Mouse (Mus musculus): ENCODE results near the gene Smg6.

Smg6 gene

GRCm38 (mm10) chr11:75102763-75103339 lies 177.2 kb downstream of the Smg6 start:
- peak; percentile 16 for DNase-seq (ENCODE audit: low read depth, low spot score)

GRCm38 (mm10) chr11:75106614-75107013 lies 181.0 kb downstream of the Smg6 start:
- no peak for DNase-seq (ENCODE audit: low read depth, low spot score)

GRCm38 (mm10) chr11:75108909-75109308 lies 183.3 kb downstream of the Smg6 start:
- DNase-seq (ENCODE audit: low read depth, low spot score), result no peak

- DNase-seq (ENCODE audit: low read depth, low spot score), result no peak
Observed at GRCm38 (mm10) chr11:75116379-75116778, 190.8 kb downstream of the Smg6 start.

DNA sequence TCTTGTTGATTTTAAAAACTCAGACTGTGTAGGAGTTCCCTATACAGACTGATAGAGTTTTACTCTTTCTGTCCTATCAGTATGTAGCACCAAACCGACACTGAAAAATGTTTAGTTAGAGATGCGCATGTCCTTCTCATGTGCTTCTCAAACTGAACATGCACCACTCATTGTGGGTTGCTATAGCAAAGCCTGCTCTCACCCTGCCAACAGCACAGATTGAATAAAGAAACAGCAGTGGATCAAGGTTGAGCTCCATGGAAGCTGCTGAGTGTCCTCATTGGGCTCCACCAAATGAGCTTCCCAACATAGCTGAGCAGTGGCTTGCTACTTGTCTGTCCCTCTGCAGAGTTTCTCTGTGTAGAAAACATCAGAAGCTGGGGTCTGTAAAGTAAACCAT lies 192.5 kb downstream of the Smg6 start:
- DNase-seq (ENCODE audit: low read depth, low spot score), result no peak

GRCm38 (mm10) chr11:75119298-75119697 lies 193.7 kb downstream of the Smg6 start:
- DNase-seq (ENCODE audit: low read depth, low spot score), result no peak

DNA sequence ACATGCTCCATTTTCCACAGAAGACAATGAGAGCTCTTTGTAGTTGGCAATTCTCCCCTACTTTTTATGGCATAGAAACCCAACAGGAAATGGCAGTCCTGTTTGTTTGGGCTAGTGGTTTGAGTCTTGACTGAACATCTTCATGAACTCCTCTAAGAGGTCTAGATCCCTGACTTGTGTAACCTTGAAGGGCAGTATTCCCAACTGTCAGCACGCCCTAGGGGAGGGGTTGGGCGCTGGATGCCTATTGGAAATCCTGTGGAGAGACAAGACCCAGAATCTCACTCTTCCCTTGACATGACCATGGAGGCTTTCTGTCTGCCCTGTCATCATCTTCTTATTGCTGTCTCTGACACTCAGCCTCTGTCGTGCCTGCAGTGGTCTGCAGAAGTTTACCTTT lies 194.2 kb downstream of the Smg6 start:
- DNase-seq (ENCODE audit: low read depth, low spot score), result peak; percentile 23

DNA sequence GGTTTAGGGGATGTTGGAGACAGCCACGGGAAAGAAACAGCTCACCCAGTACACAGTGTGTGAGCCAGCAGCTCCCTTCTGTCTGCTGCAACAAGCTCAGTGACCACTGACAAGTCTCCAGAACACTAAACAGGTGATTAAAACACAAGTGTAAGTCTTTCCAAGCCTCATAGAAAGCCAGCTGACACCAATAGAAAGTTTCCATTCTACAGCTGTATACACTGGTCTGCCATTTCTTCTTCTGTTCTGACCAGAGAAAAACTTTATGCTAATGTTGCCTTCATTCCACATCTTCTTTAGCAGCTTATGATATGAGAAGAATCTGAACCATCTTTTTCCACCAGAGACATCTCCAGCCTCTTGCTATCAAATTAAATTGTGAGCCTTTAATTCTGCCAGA lies 195.7 kb downstream of the Smg6 start:
- no peak for DNase-seq (ENCODE audit: low read depth, low spot score)

DNA sequence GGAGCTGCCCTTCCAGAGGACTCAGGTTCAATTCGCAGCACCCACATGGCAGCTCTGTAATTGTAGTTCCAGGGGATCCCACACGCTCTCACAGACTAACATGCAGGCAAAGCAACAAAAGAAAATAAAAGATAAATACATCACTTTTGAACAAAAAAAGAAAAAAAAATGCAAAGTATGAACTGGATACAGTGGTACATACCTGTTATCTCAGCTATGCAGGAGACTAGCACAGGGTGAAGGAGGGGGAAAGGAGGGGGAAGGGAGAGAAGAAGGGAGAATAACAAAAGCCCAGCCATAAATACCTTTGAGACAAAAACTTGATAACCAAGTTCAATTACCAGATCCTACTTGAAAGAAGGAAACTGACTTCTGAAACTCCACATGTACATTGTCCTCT lies 198.8 kb downstream of the Smg6 start:
- DNase-seq (ENCODE audit: low read depth, low spot score), result no peak

DNA sequence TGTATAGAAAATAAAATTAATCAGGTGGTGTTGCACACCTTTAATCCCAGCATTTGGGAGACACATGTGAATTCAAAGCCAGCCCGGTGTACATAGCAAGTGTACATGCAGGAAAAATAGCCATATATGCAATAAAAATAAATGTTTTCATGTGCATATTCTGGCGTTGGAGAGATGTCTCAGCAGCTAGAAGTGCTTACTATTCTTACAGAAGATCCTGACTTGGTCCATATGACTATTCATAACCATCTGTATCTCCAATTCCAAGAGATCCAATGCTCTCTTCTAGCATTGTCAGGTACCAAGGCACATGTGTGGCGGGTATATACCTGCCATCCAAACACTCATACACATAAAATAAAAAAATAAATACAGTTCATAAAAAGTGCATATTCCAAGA lies 200.8 kb downstream of the Smg6 start:
- no peak for DNase-seq (ENCODE audit: low read depth, low spot score)

- no peak for DNase-seq (ENCODE audit: low read depth, low spot score)
Observed at GRCm38 (mm10) chr11:75129481-75129880, 203.9 kb downstream of the Smg6 start.

- no peak for DNase-seq (ENCODE audit: low read depth, low spot score)
Observed at GRCm38 (mm10) chr11:75131300-75131699, 205.7 kb downstream of the Smg6 start.

DNA sequence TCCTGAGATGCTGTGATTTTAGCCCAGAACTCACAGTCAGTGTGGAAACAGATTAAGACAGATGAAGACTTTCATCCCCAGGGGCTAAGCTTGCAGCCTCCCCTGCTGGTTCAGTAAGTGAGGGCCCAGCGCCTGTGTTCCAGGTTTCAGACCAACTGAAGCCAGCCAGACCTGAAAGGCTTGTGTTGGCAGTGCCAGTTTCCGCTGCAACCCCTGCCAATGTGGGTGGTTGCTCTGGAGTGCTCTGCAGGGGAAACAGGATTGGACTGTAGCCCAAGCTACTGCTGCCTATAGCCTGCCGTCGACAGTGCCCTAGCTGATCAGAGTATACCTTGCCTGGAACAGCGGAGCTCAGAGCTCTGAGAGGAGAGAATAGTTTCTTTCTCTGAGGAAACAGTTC lies 206.7 kb downstream of the Smg6 start:
- DNase-seq (ENCODE audit: low read depth, low spot score), result no peak

GRCm38 (mm10) chr11:75133391-75133790 lies 207.8 kb downstream of the Smg6 start:
- DNase-seq (ENCODE audit: low read depth, low spot score), result no peak

- peak; percentile 73 for DNase-seq (ENCODE audit: low read depth, low spot score)
Observed at GRCm38 (mm10) chr11:75133951-75134350, 208.3 kb downstream of the Smg6 start.

DNA sequence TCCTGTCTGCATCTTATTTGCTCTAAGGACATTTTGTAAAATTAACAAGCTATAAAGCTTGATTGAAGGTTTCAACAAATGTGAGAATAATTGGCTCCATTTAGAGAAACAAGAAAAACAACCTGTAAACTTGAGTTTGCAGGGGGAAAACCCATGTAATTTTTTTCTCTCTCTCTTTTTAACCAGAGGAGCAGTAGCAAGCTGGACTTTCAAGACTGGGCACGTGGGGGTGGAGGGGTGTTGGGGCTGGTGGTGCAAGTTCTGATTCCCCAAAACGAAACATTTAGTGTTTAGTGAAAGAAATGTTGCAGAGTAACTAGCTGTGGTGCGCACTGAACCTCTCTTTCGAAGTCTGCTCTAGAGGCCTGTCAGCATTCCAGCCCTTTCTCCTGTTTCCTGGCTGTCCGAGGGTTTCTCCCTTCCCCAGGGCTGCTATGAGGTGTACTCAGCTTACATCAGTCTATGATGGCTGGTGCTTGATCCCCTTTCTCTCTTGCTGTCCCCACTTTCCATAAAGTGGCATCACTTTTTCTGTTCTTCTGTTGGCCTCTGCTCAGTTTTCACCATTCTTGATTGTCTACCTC lies 209.0 kb downstream of the Smg6 start:
- DNase-seq (ENCODE audit: low read depth, low spot score), result no peak

DNA sequence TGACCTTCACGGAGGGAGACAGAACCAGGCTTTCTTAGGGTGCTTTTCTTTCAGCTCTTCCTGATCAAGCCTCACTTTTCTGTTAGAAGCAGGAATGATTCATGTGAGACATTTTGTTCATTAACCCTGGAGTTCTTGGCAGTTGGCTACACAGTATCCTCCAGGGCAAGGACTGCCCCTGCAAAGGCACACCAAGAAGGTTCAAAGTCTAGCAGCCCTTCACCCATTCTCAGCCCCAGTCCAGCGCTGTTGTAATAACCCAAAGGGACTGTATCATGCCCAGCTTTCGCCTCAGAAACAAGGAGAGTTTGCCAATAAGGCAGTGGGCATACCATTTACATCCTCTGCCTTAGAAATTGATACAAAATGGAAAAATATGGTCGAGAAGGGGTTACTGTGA lies 209.7 kb downstream of the Smg6 start:
- no peak for DNase-seq (ENCODE audit: low read depth, low spot score)

GRCm38 (mm10) chr11:75136666-75137398 lies 211.2 kb downstream of the Smg6 start:
- no peak for DNase-seq (ENCODE audit: low read depth, low spot score)

DNA sequence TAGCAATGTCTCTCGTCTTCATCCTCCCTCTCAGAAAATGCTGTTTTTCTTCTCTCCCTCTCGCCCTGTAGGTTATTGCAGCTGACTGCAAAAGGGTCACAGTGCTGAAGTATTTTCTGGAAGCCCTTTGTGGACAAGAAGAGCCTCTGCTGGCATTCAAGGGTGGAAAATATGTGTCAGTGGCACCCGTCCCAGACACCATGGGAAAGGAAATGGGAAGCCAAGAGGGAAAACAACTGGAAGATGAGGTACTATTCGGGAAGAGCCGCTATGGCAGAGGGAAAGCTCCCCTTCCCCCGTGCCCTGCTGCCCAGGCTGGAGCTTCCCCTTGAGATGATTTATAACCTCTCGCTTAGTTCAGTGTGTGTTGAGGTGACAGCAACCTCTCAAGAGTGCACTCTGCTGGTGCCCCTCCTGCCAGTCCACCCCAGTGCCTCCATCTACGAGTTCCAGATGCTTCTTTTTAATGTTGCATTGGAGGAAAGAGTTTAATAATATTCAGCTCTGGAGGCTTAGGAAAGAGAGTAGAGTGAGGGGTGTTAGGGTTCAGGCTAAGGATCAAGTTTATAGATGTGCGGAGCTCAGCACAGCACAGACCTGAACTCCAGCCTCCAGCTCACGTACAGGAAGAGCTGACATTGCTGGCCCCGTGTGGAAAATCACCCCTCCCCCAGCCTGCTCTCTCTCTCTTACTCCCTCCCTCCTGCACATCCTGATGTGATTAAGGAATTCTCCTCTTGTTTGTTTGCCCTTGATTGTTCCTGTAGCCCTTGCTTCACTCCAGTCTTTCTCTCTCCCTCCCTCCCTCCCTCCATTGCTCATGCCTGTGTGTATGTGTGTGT lies 213.7 kb downstream of the Smg6 start:
- peak; percentile 26 for DNase-seq (ENCODE audit: low read depth, low spot score)

DNA sequence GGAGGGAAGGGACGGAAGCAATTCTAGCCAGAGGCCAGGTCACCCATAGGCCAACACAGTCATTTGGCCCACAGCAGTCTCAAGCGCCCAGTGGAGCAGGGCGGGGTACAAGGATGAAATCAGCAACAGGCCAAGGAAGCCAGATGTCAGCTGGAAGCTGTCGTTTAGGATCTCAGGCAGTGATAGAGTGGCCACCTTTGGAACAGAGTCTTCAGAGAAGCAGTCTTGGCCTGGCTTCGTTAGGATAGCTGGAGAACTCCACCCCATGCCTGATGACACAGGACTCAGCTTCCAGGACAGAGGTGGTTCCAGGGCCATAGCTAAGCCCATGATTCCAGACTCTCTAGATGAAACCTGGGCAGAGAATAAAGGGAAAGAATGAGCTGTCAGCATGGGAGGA lies 214.8 kb downstream of the Smg6 start:
- no peak for DNase-seq (ENCODE audit: low read depth, low spot score)

DNA sequence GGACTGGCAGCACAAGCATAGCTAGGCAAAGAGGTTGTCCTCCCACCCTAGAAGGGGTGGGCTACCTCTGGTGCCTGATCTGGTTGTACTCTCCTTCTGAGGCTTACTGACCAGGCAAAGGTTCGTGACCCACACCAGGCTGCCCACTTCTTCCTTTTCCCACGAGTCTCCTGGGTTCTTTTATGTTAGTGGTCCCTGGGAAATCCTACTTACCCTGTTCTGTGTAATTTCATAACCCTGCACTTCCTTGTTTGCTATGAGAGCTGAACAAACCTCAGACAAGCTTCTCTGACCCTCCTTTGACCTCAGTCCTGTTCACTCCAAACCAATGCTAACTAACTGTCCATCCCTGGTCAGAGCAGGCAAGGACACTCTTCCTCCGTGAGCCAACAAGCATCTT lies 215.4 kb downstream of the Smg6 start:
- DNase-seq (ENCODE audit: low read depth, low spot score), result no peak

DNA sequence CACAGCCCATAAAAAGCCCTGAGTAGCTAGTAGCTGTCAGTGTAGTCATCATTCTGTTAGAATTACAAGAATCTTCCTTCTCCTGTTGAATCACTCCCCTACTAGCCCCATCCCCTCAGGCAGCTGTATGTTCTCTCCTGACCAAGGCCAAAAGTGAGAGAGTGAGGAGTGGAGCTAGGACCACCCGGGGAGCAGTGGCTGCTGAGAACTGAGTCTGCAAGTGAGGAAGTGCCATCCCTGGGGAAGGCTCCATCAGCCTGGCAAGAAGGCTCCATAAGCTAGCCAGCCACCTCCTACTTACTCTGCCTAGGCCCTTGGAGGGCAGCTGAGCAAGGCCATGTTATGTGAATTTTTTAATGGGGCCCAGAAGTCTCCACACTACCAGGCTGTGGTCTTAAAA lies 216.3 kb downstream of the Smg6 start:
- peak; percentile 44 for DNase-seq (ENCODE audit: low read depth, low spot score)
